Mouse (Mus musculus): ENCODE measurements around the gene Gm14085.

Gene Gm14085

GRCm38 (mm10) chr2:122562251-122562650 is 77.5 kb downstream of the Gm14085 start:
- DNase-seq: no peak

- peak; percentile 86 for DNase-seq
These were observed 84.7 kb downstream of the Gm14085 start for GRCm38 (mm10) chr2:122569439-122569838.

GRCm38 (mm10) chr2:122570430-122570829 is 85.7 kb downstream of the Gm14085 start:
- no peak for DNase-seq

- no peak for DNase-seq
These were observed 86.6 kb downstream of the Gm14085 start for GRCm38 (mm10) chr2:122571326-122571725.

GRCm38 (mm10) chr2:122572438-122572837 is 87.7 kb downstream of the Gm14085 start:
- no peak for DNase-seq

- DNase-seq: no peak
These were observed 90.7 kb downstream of the Gm14085 start for GRCm38 (mm10) chr2:122575470-122575869.

- DNase-seq: no peak
These were observed 91.6 kb downstream of the Gm14085 start for GRCm38 (mm10) chr2:122576295-122576694.

GRCm38 (mm10) chr2:122577316-122577715 is 92.6 kb downstream of the Gm14085 start:
- DNase-seq: no peak
